Mouse (Mus musculus): Measurements from ENCODE around the gene Atg10.

GRCm38 (mm10) chr13:90885856-90886532, 337.8 kb downstream of the Atg10 start:
- TF ChIP-seq CTCF (IDR thresholded peaks at IDR 0.05; ENCODE audit: low read depth), result no peak
- no peak for TF ChIP-seq EP300 (IDR thresholded peaks at IDR 0.05; ENCODE audit: low read depth)
